Mouse (Mus musculus): ENCODE measurements at regions not wholly inside any gene's neighbourhood (a gene's known extent, or its start where the extent isn't known, plus 50 kb on each side); places are given as distances from the start of the nearest gene placed in this dataset.

DNA sequence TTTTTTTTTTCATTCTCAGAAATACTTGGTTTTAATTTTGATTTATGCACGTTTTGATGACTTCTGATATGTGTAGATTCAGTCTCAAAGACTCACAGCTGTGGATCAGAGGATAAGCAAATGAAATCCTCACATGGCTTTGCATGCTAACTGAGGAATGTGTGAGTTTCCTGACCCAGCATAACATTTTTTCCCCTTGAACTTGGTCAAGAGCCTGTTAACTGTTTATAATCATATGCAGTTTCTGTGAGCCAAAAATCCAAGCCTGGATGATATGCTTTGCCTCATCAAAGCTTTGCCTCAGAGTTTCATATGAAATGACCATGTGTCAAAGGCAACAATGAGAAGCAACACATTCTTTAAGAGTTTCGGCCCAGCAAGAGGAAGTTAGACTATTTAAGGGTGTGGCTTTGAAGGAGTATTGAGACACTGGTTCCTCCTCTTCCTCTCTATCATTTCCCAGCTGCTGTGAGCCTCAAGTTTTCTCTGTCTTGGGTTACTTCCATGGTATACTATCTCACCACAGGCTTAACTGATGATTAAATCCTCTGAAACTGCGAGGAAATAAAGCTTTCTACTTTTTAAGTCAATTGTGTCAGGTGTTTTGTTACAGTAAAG is 117.9 kb downstream of the Snx18 start:
- no peaks in the 10 kb centered on the region; the same call in 1 of the 2 replicates for H3K9me3 ChIP-seq (replicated peaks; ENCODE audit: control insufficient read depth, insufficient read depth, low read length, poor library complexity, severe bottlenecking)
- H3K27me3 ChIP-seq (ENCODE audit: control insufficient read depth, insufficient read depth, low read length, poor library complexity, severe bottlenecking): no peaks in the 10 kb centered on the region
- no peaks in the 10 kb centered on the region for H3K36me3 ChIP-seq (ENCODE audit: control insufficient read depth, insufficient read depth, low read length, poor library complexity, severe bottlenecking)
- no peaks in the 10 kb centered on the region for H3K4me1 ChIP-seq (ENCODE audit: control insufficient read depth, insufficient read depth, low read length)
- no peak overlapping the region for H3K4me3 ChIP-seq (ENCODE audit: low read depth, low read length)
- no peak overlapping the region for H3K27ac ChIP-seq (ENCODE audit: insufficient read depth, low read length)
- TF ChIP-seq POLR2A (IDR thresholded peaks at IDR 0.05; ENCODE audit: insufficient read depth, low read length) (no peak), CTCF (IDR thresholded peaks at IDR 0.05; ENCODE audit: low read depth, low read length) (no peak), EP300 (IDR thresholded peaks at IDR 0.05; ENCODE audit: insufficient read depth, low read depth, low read length) (no peak)
- no peak overlapping the region for H3K9ac ChIP-seq (ENCODE audit: low read depth, poor library complexity, severe bottlenecking)

GRCm38 (mm10) chr13:113499079-113499710 is 119.2 kb downstream of the Snx18 start:
- Histone ChIP-seq H3K27me3 (ENCODE audit: control insufficient read depth, insufficient read depth, low read length, poor library complexity, severe bottlenecking) (no peaks in the 10 kb centered on the region), H3K9ac (ENCODE audit: low read depth, poor library complexity, severe bottlenecking) (no peak overlapping the region), H3K9me3 (replicated peaks; ENCODE audit: control insufficient read depth, insufficient read depth, low read length, poor library complexity, severe bottlenecking) (no peaks in the 10 kb centered on the region; the same call in 1 of the 2 replicates), H3K27ac (ENCODE audit: insufficient read depth, low read length) (no peak overlapping the region), H3K4me1 (ENCODE audit: control insufficient read depth, insufficient read depth, low read length) (no peaks in the 10 kb centered on the region), H3K4me3 (ENCODE audit: low read depth, low read length) (no peak overlapping the region), H3K36me3 (ENCODE audit: control insufficient read depth, insufficient read depth, low read length, poor library complexity, severe bottlenecking) (no peaks in the 10 kb centered on the region)
- TF ChIP-seq POLR2A (IDR thresholded peaks at IDR 0.05; ENCODE audit: insufficient read depth, low read length) (no peak), CTCF (IDR thresholded peaks at IDR 0.05; ENCODE audit: low read depth, low read length) (no peak), EP300 (IDR thresholded peaks at IDR 0.05; ENCODE audit: insufficient read depth, low read depth, low read length) (no peak)

DNA sequence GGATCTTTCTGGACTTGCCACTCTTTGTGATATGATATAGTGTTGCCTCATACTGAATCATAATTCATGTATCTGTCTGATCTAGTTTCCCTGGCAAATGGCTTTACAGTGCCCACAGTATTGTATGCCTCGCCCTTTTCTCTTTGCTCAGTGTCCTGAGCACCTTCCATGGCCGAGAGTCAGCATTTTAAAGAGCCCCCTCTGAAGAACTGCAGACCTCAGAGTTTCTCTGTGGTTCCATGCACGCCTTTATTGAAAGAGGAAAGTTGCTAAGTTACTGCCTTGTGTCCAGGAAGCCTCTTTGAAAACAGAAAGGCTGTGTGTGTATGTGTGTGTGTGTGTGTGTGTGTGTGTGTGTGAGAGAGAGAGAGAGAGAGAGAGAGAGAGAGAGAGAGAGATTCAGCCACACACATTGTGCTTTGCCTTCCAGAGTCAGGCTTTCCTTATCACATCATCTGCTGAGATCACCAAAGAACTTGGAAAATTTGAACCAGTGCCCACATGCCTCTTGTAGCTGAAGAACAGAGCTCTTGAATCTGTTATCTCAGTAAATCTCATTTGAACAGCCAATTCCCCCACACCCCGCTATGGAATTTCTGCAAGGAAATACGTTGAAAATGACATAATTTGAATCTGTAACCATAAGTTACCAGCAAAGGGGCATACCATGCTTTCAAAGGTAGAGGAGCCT is 122.6 kb downstream of the Snx18 start:
- Histone ChIP-seq H3K9me3 (replicated peaks; ENCODE audit: control insufficient read depth, insufficient read depth, low read length, poor library complexity, severe bottlenecking) (no peaks in the 10 kb centered on the region), H3K27me3 (ENCODE audit: control insufficient read depth, insufficient read depth, low read length, poor library complexity, severe bottlenecking) (no peaks in the 10 kb centered on the region), H3K36me3 (ENCODE audit: control insufficient read depth, insufficient read depth, low read length, poor library complexity, severe bottlenecking) (no peaks in the 10 kb centered on the region), H3K9ac (ENCODE audit: low read depth, poor library complexity, severe bottlenecking) (no peak overlapping the region), H3K4me1 (ENCODE audit: control insufficient read depth, insufficient read depth, low read length) (no peaks in the 10 kb centered on the region), H3K27ac (ENCODE audit: insufficient read depth, low read length) (no peak overlapping the region), H3K4me3 (ENCODE audit: low read depth, low read length) (no peak overlapping the region)
- TF ChIP-seq EP300 (IDR thresholded peaks at IDR 0.05; ENCODE audit: insufficient read depth, low read depth, low read length): no peak
- no peak for TF ChIP-seq CTCF (IDR thresholded peaks at IDR 0.05; ENCODE audit: low read depth, low read length)
- no peak for TF ChIP-seq POLR2A (IDR thresholded peaks at IDR 0.05; ENCODE audit: insufficient read depth, low read length)

DNA sequence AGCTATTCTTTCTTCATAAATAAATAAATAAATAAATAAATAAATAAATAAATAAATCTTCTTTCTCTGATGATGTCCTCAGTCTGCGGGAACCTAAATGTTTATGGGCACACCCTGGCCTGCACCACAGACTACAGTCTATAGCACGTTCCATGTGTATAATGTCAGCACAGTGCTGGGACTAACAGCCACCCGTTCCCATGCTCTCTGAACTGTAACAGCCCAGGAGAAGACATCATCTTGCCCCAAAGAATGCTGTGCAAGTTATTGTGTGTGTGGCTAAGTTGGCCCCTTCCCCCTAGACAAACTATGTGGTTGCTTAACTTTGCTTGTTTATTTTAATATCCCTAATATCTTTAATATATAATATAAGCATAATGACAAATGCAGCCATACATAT is 123.2 kb downstream of the Snx18 start:
- Histone ChIP-seq H3K27ac (ENCODE audit: insufficient read depth, low read length) (no peak overlapping the region), H3K27me3 (ENCODE audit: control insufficient read depth, insufficient read depth, low read length, poor library complexity, severe bottlenecking) (no peaks in the 10 kb centered on the region), H3K4me3 (ENCODE audit: low read depth, low read length) (no peak overlapping the region), H3K9ac (ENCODE audit: low read depth, poor library complexity, severe bottlenecking) (no peak overlapping the region), H3K4me1 (ENCODE audit: control insufficient read depth, insufficient read depth, low read length) (no peaks in the 10 kb centered on the region), H3K36me3 (ENCODE audit: control insufficient read depth, insufficient read depth, low read length, poor library complexity, severe bottlenecking) (no peaks in the 10 kb centered on the region), H3K9me3 (replicated peaks; ENCODE audit: control insufficient read depth, insufficient read depth, low read length, poor library complexity, severe bottlenecking) (no peaks in the 10 kb centered on the region)
- TF ChIP-seq EP300 (IDR thresholded peaks at IDR 0.05; ENCODE audit: insufficient read depth, low read depth, low read length) (no peak), POLR2A (IDR thresholded peaks at IDR 0.05; ENCODE audit: insufficient read depth, low read length) (no peak), CTCF (IDR thresholded peaks at IDR 0.05; ENCODE audit: low read depth, low read length) (no peak)

- Histone ChIP-seq H3K9me3 (replicated peaks; ENCODE audit: control insufficient read depth, insufficient read depth, low read length, poor library complexity, severe bottlenecking) (no peaks in the 10 kb centered on the region), H3K27me3 (ENCODE audit: control insufficient read depth, insufficient read depth, low read length, poor library complexity, severe bottlenecking) (no peaks in the 10 kb centered on the region), H3K27ac (ENCODE audit: insufficient read depth, low read length) (no peak overlapping the region), H3K4me1 (ENCODE audit: control insufficient read depth, insufficient read depth, low read length) (no peaks in the 10 kb centered on the region), H3K4me3 (ENCODE audit: low read depth, low read length) (no peak overlapping the region), H3K9ac (ENCODE audit: low read depth, poor library complexity, severe bottlenecking) (no peak overlapping the region), H3K36me3 (ENCODE audit: control insufficient read depth, insufficient read depth, low read length, poor library complexity, severe bottlenecking) (no peaks in the 10 kb centered on the region)
- TF ChIP-seq CTCF (IDR thresholded peaks at IDR 0.05; ENCODE audit: low read depth, low read length) (no peak), POLR2A (IDR thresholded peaks at IDR 0.05; ENCODE audit: insufficient read depth, low read length) (no peak), EP300 (IDR thresholded peaks at IDR 0.05; ENCODE audit: insufficient read depth, low read depth, low read length) (no peak)
Observed at GRCm38 (mm10) chr13:113494688-113495087, 123.7 kb downstream of the Snx18 start.
